Mouse (Mus musculus) heart, adult 2 months (tissue): ENCODE data around the gene Cdh20. TPM values are rescaled to one million over a fixed set of nuclear protein-coding genes. Genes with fewer than 3 reads are reported as not detected.

Source experiments
- DNase-seq, 2 experiments: peaks; one replicate each; pipeline ENCODE4 v3.0.0; 2021
- H3K27ac ChIP-seq: fragments of 200-600 bp; 2 replicates; pipeline ENCODE4 v1.8.1; 2022
- H3K27me3 ChIP-seq: fragments of 200-500 bp; 2 replicates; pipeline ENCODE4 v1.6.1; 2012; ENCODE audit warnings: mild to moderate bottlenecking, low read length, inconsistent platforms, mixed read lengths; ENCODE audit not compliant: control insufficient read depth, insufficient read depth
- H3K36me3 ChIP-seq: fragments of 200-500 bp; 2 replicates; pipeline ENCODE4 v1.6.1; 2012; ENCODE audit warnings: low read length, inconsistent platforms; ENCODE audit not compliant: control insufficient read depth, insufficient read depth
- H3K4me1 ChIP-seq: fragments of 200-500 bp; 2 replicates; pipeline ENCODE4 v1.6.1; 2011; ENCODE audit warnings: low read length; ENCODE audit not compliant: control insufficient read depth, insufficient read depth
- H3K4me3 ChIP-seq: fragments of 200-600 bp; 2 replicates; pipeline ENCODE4 v1.8.1; 2022
- H3K79me2 ChIP-seq: fragments of 200-500 bp; replicated peaks from 2 replicates; pipeline ENCODE4 v1.6.1; 2012; ENCODE audit warnings: mild to moderate bottlenecking, inconsistent platforms, low read length, moderate library complexity, mixed read lengths; ENCODE audit not compliant: control insufficient read depth, insufficient read depth
- H3K9ac ChIP-seq: fragments of 200-500 bp; 2 replicates; pipeline ENCODE4 v1.6.1; 2012; ENCODE audit warnings: low read depth, mild to moderate bottlenecking, control low read depth, inconsistent platforms, low read length, mixed read lengths
- CTCF ChIP-seq: fragments of 200-600 bp; IDR thresholded peaks from 2 replicates; pipeline ENCODE4 v1.8.1; 2022; ENCODE audit warnings: antibody characterized with exemption, mild to moderate bottlenecking, moderate library complexity
- EP300 ChIP-seq: fragments of 200-500 bp; IDR thresholded peaks from 2 replicates; pipeline ENCODE4 v1.6.1; 2011; ENCODE audit warnings: low read depth, low read length, control low read depth; ENCODE audit not compliant: insufficient read depth
- POLR2A ChIP-seq: fragments of 200-500 bp; IDR thresholded peaks from 2 replicates; pipeline ENCODE4 v1.6.1; 2011; ENCODE audit warnings: mild to moderate bottlenecking, low read depth, low read length, control low read depth; ENCODE audit not compliant: insufficient read depth
- WGBS: fragments of 180-500 bp; shearing (Covaris S2); methylation state at CpG from one replicate; pipeline ENCODE4 v1.1.7; 2018; 5-methylcytosine and 5-hydroxymethylcytosine counted together
- intact Hi-C: fragments of 180-260 bp; cut with DNase I; formaldehyde crosslinking; loops from one replicate; pipeline ENCODE4 v1.15.1; 2025
- polyA plus RNA-seq: library from polyadenylated mRNA; depleted of rRNA; stranded (reverse); fragments of >200 nt; gene quantifications from 2 replicates; pipeline ENCODE4 v1.2.3, GENCODE M21; 2012
- total RNA-seq, 2 experiments: library from RNA; stranded (reverse); gene quantifications; 2 replicates each; pipeline ENCODE4 v1.2.3; 2021

Cdh20 gene
- total and polyA plus RNA-seq, 3 experiments: 0.81 to 1.9 (median 1.0) TPM

GRCm38 (mm10) chr1:104987526-104987925 lies 219.2 kb downstream of the Cdh20 start:
- Histone ChIP-seq H3K9ac (no peak overlapping the region), H3K79me2 (no peaks in the 10 kb centered on the region), H3K27me3 (no peaks in the 10 kb centered on the region), H3K4me3 (no peak overlapping the region), H3K4me1 (peaks cover 1% of the 10 kb centered on the region; the same call in 1 of the 2 replicates), H3K36me3 (no peaks in the 10 kb centered on the region), H3K27ac (no peak overlapping the region)
- WGBS: 93% methylated on average over 16 of the region's 16 CpGs
- TF ChIP-seq CTCF (no peak), EP300 (no peak), POLR2A (no peak)
- no peak for DNase-seq
- intact Hi-C loops: loop anchor here (5.0 kb wide), 3 partner anchors 370 to 725 kb away; partner anchors contain the start of gene Rnf152

GRCm38 (mm10) chr1:104992441-104992840 lies 224.1 kb downstream of the Cdh20 start:
- Histone ChIP-seq H3K9ac (no peak overlapping the region), H3K27ac (no peak overlapping the region), H3K79me2 (no peaks in the 10 kb centered on the region), H3K4me1 (no peaks in the 10 kb centered on the region), H3K27me3 (no peaks in the 10 kb centered on the region), H3K4me3 (no peak overlapping the region), H3K36me3 (no peaks in the 10 kb centered on the region)
- TF ChIP-seq CTCF: no peak
- no peak for TF ChIP-seq POLR2A
- TF ChIP-seq EP300: no peak
- no peak for DNase-seq
- intact Hi-C loops: no loop called here

- H3K27me3 ChIP-seq: no peaks in the 10 kb centered on the region
- peak overlapping the region; percentile 52 for H3K9ac ChIP-seq
- no peaks in the 10 kb centered on the region for H3K79me2 ChIP-seq
- H3K4me1 ChIP-seq: no peaks in the 10 kb centered on the region
- H3K27ac ChIP-seq: no peak overlapping the region
- intact Hi-C loops: no loop called here
- no peak for TF ChIP-seq POLR2A
- no peak for TF ChIP-seq EP300
- no peak for TF ChIP-seq CTCF
- WGBS: 25% methylated on average over 51 of the region's 51 CpGs
- DNase-seq: peak; percentile 22 to 38
- H3K36me3 ChIP-seq: no peaks in the 10 kb centered on the region
- H3K4me3 ChIP-seq: peak overlapping the region; percentile 28
Measured at GRCm38 (mm10) chr1:104993905-104994611, 225.7 kb downstream of the Cdh20 start.

GRCm38 (mm10) chr1:104994612-104994986 lies 226.3 kb downstream of the Cdh20 start:
- intact Hi-C loops: no loop called here
- no peak overlapping the region for H3K4me3 ChIP-seq

DNA sequence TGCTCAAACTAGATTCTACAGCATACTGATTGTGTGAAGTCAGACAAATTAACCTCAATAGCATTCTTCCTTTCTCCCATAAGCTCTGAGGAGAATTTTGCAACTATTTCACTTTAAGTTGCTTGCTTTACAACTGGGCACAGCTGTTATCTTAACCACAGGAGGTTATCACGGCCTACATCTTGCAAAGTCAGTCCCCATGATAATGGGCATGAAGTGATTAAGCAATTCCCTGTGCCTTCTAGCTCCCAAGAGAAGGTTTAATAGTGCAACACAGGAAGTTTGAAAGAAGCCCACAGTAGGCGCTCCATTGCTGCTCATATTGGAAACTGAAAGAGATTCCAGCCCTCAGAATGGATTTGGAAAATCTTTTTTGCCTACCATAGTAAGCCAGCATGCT lies 229.5 kb downstream of the Cdh20 start:
- 64% methylated on average over 2 of the region's 2 CpGs for WGBS
- TF ChIP-seq POLR2A: no peak
- TF ChIP-seq CTCF: no peak
- TF ChIP-seq EP300: no peak
- intact Hi-C loops: no loop called here
- Histone ChIP-seq H3K36me3 (no peaks in the 10 kb centered on the region), H3K4me1 (no peaks in the 10 kb centered on the region), H3K4me3 (no peak overlapping the region), H3K79me2 (no peaks in the 10 kb centered on the region), H3K27me3 (no peaks in the 10 kb centered on the region), H3K27ac (no peak overlapping the region), H3K9ac (no peak overlapping the region)
- DNase-seq: no peak

More at GRCm38 (mm10) chr1:104994612-104994986, 226.3 kb downstream of the Cdh20 start:
- no peak for DNase-seq
- no peaks in the 10 kb centered on the region for H3K79me2 ChIP-seq
- 89% methylated on average over 3 of the region's 3 CpGs for WGBS
- no peak for TF ChIP-seq CTCF
- no peak for TF ChIP-seq POLR2A
- no peak for TF ChIP-seq EP300
- H3K27ac ChIP-seq: no peak overlapping the region
- no peaks in the 10 kb centered on the region for H3K36me3 ChIP-seq
- no peak overlapping the region for H3K9ac ChIP-seq
- no peaks in the 10 kb centered on the region for H3K27me3 ChIP-seq
- no peaks in the 10 kb centered on the region for H3K4me1 ChIP-seq

GRCm38 (mm10) chr1:105002179-105002578 lies 233.8 kb downstream of the Cdh20 start:
- H3K36me3 ChIP-seq: peaks cover 2% of the 10 kb centered on the region
- intact Hi-C loops: no loop called here
- no peaks in the 10 kb centered on the region for H3K79me2 ChIP-seq
- H3K27ac ChIP-seq: no peak overlapping the region
- H3K9ac ChIP-seq: no peak overlapping the region
- H3K27me3 ChIP-seq: no peaks in the 10 kb centered on the region
- 67% methylated on average over 1 of the region's 1 CpGs for WGBS
- DNase-seq: no peak
- TF ChIP-seq CTCF (no peak), EP300 (no peak), POLR2A (no peak)
- no peak overlapping the region for H3K4me3 ChIP-seq
- H3K4me1 ChIP-seq: no peaks in the 10 kb centered on the region
